Mouse (Mus musculus) brain, embryonic 14.5 days (tissue): ENCODE measurements around the gene Xpc.

Source experiments
- CTCF ChIP-seq: fragments of 200-500 bp; IDR thresholded peaks from 2 replicates; pipeline ENCODE4 v1.5.1; 2012; ENCODE audit warnings: inconsistent platforms, mild to moderate bottlenecking, moderate library complexity, borderline replicate concordance; ENCODE audit not compliant: insufficient read depth, insufficient read length; ENCODE audit errors: extremely low read depth
- POLR2A ChIP-seq: fragments of 200-500 bp; IDR thresholded peaks from 2 replicates; pipeline ENCODE4 v1.6.1; 2012; ENCODE audit warnings: mild to moderate bottlenecking, inconsistent platforms, borderline replicate concordance; ENCODE audit not compliant: poor library complexity, insufficient read depth, insufficient read length, severe bottlenecking; ENCODE audit errors: extremely low read depth

GRCm38 (mm10) chr6:91560186-91560585 is 44.5 kb upstream of the Xpc start:
- TF ChIP-seq CTCF (no peak), POLR2A (no peak)
